Mouse (Mus musculus) layer of hippocampus, adult 8-10 months (tissue): Measurements from ENCODE around the gene Magt1. TPM values are rescaled to one million over a fixed set of nuclear protein-coding genes. Genes with fewer than 3 reads are reported as not detected.
"Not testable (repeated sequence)": the region's sequence is repeated elsewhere in the genome, so short reads cannot be mapped to it uniquely, and the experiment has no call there.

Source experiments
- DNase-seq, 2 experiments: peaks; one replicate each; pipeline ENCODE4 v3.0.0; 2022; ENCODE audit warnings: low spot score in 2 of 2
- total RNA-seq, 4 experiments: library from RNA; stranded (reverse); gene quantifications; 2 replicates each; pipeline ENCODE4 v1.2.4; 2022

The Magt1 gene
- total RNA-seq, 4 experiments from 2014 or later = 16.4 to 23.0 (median 17.1) TPM

DNA sequence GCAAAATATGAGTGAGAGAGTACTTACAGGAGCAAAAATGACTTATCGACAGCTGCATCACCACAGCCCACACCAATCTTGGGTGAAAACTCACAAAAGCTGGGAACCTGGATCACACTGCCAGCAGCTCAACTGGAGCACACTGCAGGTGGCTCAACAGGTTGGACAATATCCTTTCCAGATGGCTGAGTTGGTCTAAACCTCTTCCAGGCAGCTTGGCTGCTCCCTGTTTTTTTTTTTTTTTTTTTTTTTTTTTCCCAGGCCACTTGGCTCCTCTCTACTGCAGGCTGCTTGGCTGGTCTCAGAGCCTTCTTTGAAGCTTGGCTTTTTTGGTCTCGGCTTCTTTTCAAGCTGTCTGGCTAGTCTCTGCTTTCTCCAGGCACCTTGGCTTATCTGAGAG is 57.7 kb downstream of the Magt1 start:
- no peak for DNase-seq

DNA sequence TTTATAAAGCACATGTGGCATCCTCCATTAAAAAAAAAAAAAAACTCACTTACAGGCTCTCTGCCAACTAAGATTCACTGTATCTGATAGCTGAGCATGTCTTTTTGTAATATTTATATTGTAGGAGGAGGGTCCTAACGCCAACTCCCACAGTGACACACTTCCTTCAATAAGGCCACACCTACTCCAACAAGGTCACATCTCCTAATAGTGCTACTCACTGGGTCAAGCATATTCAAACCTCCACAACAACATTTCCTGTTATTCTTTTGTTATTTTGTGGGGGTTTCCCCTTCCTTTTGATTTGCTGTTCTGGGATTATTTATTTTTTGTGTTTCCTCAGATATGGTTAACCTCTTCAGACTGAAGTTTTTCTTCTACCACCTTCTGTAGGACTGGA is 65.3 kb downstream of the Magt1 start:
- DNase-seq = no peak

DNA sequence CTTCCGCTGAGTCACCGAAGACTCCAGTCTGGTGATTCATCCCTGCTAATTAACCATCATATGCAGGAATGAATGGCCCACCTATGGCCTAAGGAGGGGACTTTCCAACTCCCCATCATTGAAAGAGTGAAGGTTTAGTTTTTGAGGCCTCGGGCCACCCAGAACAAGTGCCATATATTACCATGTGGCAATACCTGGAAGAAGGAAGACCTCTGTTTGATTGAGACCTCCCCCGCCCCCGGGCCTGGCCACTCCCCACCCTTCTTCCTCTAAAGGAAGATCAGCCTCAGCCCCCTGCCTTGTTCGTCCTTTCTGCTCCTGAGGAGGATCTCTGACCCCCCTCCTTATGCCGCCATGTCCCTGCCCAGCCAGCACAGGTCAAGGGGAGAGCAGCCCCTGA is 72.5 kb downstream of the Magt1 start:
- DNase-seq = no peak

DNA sequence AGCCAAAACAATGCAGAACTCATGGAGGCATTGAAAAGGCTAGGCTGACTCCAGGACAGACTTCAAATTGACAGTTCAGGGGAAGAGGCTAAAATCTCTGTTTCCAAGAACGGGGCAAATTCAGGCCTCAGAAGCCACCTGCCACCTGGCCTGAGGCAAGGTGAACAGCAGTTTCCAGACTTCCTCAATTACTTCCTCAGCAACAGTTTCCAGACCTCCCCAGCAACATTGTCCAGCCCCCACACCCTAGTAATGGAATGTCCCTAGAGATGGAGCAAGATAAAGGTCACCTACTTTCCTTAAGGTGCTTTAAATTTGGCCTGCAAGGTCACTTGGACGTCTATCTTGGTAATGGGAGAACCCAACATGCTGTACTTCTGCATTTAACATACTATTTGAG is 74.0 kb downstream of the Magt1 start:
- DNase-seq = no peak

DNA sequence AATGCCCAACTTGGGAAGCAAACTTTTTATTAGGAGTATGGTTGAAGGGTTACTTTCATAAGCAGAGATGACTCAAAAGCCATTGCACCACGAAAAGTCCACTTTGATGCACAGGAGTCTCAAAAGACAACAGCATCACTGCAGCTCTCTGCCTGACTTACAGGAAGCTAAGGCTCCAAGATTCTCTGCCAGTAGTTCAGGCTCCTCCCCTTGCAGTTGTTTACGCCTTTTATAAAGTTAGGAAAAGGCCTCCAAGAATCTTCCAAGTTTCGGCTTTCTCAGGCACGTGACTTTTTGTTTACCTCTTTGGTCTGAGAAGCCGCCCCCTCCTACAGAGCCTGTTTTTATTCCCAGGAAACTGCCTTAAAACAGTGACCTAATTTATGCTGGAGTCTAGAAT is 77.4 kb downstream of the Magt1 start:
- DNase-seq = no peak

DNA sequence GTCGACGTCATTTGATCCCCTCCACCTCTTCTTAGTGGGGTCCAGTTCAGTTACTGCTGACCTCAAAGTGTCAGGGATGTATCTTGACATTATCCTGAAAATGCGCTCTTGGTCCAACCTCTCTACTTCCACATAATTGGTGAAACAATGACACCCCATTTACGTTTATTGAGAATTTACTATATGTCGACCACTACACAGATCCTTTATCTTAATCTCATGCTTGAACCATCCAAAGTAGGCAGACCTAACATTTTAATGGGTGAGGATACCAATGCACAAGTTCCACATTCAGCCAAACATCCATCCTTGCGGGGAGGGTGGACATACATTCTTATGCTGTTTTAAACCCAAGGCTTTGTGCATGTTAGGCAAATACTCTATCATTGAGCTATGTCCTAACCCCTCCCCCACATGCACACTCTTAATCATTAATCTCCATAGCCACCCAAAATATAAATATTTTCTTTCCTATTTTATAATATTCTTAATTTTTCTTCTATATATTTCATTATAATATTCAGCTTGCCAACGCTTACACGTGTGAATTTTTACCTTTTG is 82.1 kb downstream of the Magt1 start:
- no peak for DNase-seq

DNA sequence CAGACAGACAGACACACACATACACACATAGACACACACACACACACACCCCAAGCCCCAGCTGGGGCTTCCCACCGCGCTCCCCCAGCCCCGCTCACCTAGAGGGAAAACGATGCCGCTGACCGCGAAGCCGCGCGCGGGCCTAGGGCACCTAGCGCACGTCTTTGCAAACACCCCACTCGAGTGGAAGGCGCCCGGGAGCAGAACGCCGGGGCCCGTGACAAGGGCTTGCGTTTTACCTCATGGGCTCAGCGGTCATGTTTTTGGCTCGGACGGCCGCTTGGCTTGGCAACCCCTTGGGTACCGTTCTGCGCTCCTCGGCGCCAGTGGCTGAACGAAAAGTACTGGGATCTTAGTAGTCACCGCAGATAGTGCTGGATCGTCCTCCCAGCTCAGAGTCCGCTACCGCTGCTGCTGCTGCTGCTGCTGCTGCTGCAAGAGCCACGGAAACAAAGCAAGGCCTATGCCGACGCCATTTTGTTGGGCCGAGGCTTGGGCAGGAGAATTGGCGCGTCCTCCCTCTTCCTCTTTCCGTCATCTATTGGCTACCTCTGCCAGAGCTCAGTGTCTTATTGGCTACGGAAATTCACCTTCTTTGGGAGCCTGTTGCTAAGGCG is 82.7 kb downstream of the Magt1 start, which contains the start of gene Atrx:
Gene Atrx (minus strand): TSS at position 543 of the 617 bp plus-strand sequence.
- DNase-seq = peak; percentile 76

DNA sequence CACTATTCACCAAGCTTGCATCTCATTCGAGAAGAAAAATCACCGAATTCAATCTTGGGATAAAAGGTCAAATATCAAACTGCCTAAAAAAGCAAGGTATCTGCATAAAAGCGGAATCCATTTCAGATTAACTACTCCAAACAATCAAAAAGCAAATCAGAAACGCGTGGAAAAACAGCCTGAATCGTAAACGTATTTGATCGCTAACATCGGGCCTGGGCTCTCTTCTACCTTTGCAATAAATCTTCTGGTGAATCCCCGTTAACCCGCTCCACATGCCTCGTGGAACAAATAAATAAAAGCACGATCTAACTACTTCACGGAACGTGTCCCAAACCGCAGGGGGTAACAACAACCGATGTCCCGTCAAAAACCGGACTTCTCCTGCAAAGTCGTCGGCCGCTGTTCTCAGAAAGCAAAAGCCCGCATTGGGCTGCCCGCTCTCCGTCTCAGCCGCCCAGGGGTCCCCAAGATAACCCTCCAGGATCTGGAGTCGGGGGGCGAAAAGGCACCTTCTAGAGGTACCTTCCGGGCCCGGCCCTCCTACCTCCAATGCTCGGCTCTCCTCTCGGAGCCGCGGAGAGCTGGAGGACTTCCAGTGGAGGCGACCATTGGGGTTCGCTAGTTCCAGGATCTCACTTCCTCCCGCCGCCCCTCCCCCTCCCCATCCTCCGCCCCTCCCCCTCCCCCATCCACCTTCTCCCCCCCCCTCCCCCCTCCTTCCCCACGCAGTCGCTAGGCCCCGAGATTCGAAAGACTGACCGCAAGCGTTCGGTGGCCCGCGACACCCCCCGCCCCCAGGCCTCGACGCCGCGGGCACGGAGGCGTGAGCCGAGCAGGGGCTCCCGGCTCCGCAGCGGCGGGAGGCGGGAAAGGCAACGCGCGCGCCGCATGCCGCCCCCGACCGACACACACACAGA is 83.5 kb downstream of the Magt1 start:
- DNase-seq = peak; percentile 6 to 18

DNA sequence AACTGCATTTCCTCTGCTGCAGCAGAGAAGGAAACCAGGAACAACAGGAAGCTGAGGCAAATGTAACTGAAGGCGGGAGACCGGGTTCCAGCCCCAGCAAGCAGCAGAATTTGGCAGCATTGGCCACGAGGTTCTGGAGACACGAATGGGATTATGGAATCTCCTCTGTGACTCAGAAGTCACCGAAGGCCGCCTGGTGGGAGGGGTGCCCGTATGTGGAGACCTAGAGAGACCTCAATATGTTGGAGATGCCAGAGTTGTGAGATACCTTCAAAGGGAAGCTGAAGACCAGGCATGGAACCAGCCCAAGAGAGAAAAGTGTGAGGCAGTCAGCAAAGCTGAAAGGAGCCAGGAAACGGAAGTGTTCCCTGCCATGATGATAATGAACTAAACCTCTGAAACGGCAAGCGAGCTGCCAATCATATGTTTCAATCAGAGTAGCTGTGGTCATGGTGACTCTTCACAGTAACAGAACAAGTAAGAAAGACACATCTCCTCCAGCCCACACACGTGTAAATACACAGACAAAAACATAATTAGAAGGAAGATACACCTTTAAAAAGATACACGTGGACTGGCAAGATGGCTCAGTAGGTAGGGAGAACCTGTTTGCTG is 85.5 kb downstream of the Magt1 start:
- no peak for DNase-seq

DNA sequence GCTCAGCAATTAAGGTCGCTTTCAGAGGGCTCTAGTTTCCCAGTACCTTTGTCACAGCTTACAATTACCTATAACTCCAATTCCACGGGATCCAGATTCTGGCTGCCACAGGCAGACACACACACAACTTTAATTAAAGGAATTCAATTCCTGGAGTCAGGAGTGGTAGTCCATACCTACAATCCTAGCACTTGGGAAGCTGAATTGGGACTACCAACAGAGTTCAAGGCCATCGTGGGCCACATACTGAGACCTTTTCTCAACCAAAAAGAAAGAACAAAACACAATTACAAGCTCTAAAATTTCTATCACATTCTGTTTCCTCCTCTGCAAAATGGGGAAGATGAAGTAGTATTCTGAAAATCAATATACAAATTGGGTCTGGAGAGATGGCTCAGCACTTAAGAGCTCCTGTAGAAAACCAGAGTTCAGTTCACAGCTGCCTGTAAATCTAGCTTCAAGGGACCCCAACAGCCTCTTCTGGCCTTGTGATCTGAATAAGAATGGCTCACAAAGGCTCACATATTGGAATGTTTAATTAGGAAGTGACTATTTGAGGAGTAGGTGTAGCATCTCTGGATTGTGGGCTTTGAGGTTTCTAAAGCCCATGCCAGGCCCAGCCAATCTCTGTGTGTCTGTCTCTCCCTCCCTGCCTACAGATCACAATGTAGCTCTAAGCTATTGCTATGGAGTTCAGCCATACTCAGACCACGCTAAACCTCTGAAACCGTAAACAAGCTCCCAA is 87.2 kb downstream of the Magt1 start:
- no peak for DNase-seq

DNA sequence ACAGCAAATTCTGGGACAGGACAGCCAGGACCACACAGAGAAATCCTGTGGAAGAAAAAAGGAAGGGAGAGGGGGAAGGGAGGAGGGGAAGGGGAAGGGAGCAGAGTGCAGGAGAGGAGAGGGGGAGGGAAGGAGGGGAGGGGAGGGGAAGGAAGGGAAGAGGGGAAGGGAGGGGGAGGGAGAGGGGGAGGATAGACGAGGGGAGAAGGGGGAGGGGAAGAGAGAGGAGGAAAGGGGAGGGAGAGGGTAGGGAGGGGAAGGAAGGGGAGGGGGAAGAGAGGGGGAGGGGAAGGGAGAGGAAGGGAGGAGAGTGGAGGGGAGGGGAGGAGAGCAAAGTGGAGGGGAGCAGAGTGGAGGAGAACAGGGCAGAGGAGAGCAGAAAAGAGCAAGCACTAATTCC is 87.8 kb downstream of the Magt1 start:
- no peak for DNase-seq

DNA sequence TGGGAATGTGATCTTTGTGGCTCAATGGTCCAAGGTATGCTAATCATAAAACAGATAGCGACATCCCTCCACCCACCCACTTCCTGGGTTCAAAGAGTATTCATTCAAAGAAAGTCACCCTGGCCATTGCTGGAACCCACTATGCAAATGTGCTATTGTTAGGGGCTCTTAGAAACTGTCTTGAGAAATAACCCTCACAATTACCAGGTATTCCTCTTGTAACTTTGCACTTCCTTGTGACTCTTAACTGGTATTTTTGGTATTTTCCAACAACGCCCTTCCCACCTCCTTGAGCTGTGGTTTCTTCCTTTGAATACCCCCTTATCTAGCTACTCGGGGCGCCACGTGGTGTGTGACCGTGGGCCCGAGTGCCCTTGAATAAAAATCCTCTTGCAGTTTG is 88.7 kb downstream of the Magt1 start:
- DNase-seq = not testable (repeated sequence)

DNA sequence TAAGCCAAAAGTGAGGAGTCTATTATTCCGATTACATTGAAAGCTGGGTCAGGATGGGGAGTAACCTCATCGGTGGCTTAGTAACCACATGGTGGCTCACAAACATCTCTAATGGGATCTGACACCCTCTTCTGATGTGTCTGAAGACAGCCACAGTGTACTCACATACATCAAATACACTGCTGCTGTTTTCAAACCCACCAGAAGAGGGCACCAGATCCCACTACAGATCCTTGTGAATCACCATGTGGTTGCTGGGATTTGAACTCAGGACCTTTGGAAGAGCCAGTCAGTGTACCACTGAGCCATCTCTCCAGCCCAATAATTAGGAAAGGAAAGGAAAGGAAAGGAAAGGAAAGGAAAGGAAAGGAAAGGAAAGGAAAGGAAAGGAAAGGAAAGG is 90.3 kb downstream of the Magt1 start:
- peak in 1 of 2 experiments; percentile 8 for DNase-seq

Other genes starting within 250 kb of the Magt1 start
- 1 to 10 TPM in 3 of 4 experiments, under 1 TPM in 1; 0.98 to 2.0 (median 1.6) TPM for gene Fgf16, start 247.6 kb downstream of the Magt1 start, total RNA-seq
- 100 to 1,000 TPM; 162 to 184 (median 171) TPM for gene Atrx, start 82.5 kb downstream of the Magt1 start, total RNA-seq
- gene Cox7b, start 3.8 kb upstream of the Magt1 start, total RNA-seq = 100 to 1,000 TPM; 293 to 338 (median 317) TPM
- gene Atp7a, start 15.4 kb upstream of the Magt1 start, total RNA-seq = 1 to 10 TPM; 8.2 to 9.3 (median 8.7) TPM
- 1 to 10 TPM in 3 of 4 experiments, under 1 TPM in 1; 0.95 to 6.3 (median 3.9) TPM for gene Tlr13, start 131.3 kb upstream of the Magt1 start, total RNA-seq
- 100 to 1,000 TPM; 431 to 479 (median 458) TPM for gene Pgk1, start 175.2 kb upstream of the Magt1 start, total RNA-seq
- 10 to 100 TPM; 24.1 to 29.2 (median 26.8) TPM for gene Taf9b, start 209.3 kb upstream of the Magt1 start, total RNA-seq
- not detected for gene Fnd3c2, start 243.5 kb upstream of the Magt1 start, total RNA-seq